Mouse (Mus musculus): Measurements from ENCODE around the gene Dennd1a.

GRCm38 (mm10) chr2:38061474-38061873 is 225.7 kb downstream of the Dennd1a start:
- no peak for TF ChIP-seq CTCF (IDR thresholded peaks at IDR 0.05; ENCODE audit: low read depth, low read length)
- TF ChIP-seq POLR2A (IDR thresholded peaks at IDR 0.05; ENCODE audit: extremely low read depth, insufficient read depth, low read length) = no peak

Measured in liver, adult 2 months (tissue).